In the genomic region with DNA sequence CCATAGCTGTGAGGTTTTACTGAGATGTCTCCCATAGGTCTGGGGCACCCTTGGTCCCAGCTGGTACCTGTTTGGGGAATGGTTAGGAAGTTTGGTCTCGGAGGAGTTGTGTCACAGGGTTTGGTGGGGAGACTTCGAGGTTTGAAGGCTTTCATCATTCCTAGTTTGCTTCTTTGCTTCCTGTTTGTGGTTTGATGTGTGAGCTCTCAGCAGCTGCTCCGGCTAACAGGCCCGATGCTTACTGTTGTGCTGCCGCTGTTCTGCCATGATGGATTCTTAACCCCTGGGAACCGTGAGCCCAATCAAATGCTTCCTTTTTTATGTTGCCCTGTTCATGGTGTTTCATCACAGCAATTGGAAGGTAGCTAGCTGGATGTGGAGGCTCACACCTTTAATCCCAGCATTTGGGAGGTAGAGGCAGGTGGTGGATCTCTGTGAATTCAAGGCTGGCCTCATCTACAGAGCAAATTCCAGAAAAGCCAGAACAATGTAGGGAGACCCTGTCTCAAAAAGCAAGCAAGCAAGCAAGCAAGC, we compare ENCODE assay signal across 27 mouse cellular contexts. TPM values are rescaled to one million over a fixed set of nuclear protein-coding genes. Genes with fewer than 3 reads are reported as not detected.
DNase-seq lines count a peak whose midpoint lies in the region; ATAC-seq lines count a peak whose summit lies in the region.
"Had no signal": no experiment of that assay in that cellular context is flagged by ENCODE, and none has a peak within 500 bp of the region (broad histone marks: within the 10 kb centered on the region; RNA-seq: fewer than 3 reads in every experiment).

No protein-coding gene starts in this region.

- H3K9ac ChIP-seq in forebrain, embryonic 11.5 days (ENCODE audit: low read length): no peak overlapping the region
- H3K9ac ChIP-seq in forebrain, embryonic 15.5 days (replicated peaks): no peak overlapping the region
- no peak overlapping the region for H3K9ac ChIP-seq in midbrain, embryonic 14.5 days (replicated peaks; ENCODE audit: low read length)
- H3K9ac ChIP-seq: forebrain, embryonic 12.5 days; heart, embryonic 13.5 days; liver, embryonic 12.5 days; liver, postnatal 0 days; midbrain, embryonic 15.5 days had no signal

- DNase-seq in forebrain, embryonic 11.5 days (ENCODE audit: low spot score): peak; percentile 27
- DNase-seq in thymus, postnatal 25 days: peak; percentile 11
- no peak for DNase-seq in thymus, postnatal 4 days
- DNase-seq in naive thymus-derived CD4-positive, alpha-beta T cell, adult 2 months (ENCODE audit: low read depth): peak; percentile 35
- no peak for DNase-seq in urinary bladder, adult 2 months (ENCODE audit: low spot score)
- DNase-seq in midbrain, embryonic 14.5 days: no peak
- DNase-seq: adrenal gland, postnatal 25 days; cerebellum, adult 11-12 months; cerebellum, adult 9-11 months; gastrocnemius, postnatal 10 days; heart, adult 18-20 months; heart, postnatal 14 days; kidney, adult 8-10 months; layer of hippocampus, postnatal 36 days; left cerebral cortex, postnatal 4 days; liver, postnatal 0 days; lung, postnatal 36 days had no signal

- H3K27me3 ChIP-seq in forebrain, embryonic 11.5 days (ENCODE audit: control insufficient read depth, insufficient read depth, low read length): no peaks in the 10 kb centered on the region
- H3K27me3 ChIP-seq in forebrain, embryonic 15.5 days: no peaks in the 10 kb centered on the region
- H3K27me3 ChIP-seq in midbrain, embryonic 14.5 days (ENCODE audit: control insufficient read depth, insufficient read depth, low read length): no peaks in the 10 kb centered on the region
- H3K27me3 ChIP-seq: forebrain, embryonic 12.5 days; heart, embryonic 13.5 days; liver, embryonic 12.5 days; midbrain, embryonic 15.5 days; Patski had no signal

- WGBS in forebrain, embryonic 11.5 days: 76% methylated on average over 6 of the region's 6 CpGs
- WGBS in forebrain, embryonic 15.5 days: 87% methylated on average over 6 of the region's 6 CpGs
- WGBS in midbrain, embryonic 14.5 days: 90% methylated on average over 6 of the region's 6 CpGs

- no peak overlapping the region for H3K4me2 ChIP-seq in forebrain, embryonic 11.5 days (ENCODE audit: low read depth, low read length, severe bottlenecking)
- H3K4me2 ChIP-seq in forebrain, embryonic 15.5 days (replicated peaks): no peak overlapping the region
- no peak overlapping the region for H3K4me2 ChIP-seq in midbrain, embryonic 14.5 days (ENCODE audit: low read length)
- H3K4me2 ChIP-seq: forebrain, embryonic 12.5 days; heart, embryonic 13.5 days; liver, embryonic 12.5 days; midbrain, embryonic 15.5 days had no signal

- H3K4me1 ChIP-seq in forebrain, embryonic 11.5 days (replicated peaks; ENCODE audit: control insufficient read depth, insufficient read depth, low read length): no peaks in the 10 kb centered on the region
- H3K4me1 ChIP-seq in forebrain, embryonic 15.5 days: no peaks in the 10 kb centered on the region
- no peaks in the 10 kb centered on the region for H3K4me1 ChIP-seq in midbrain, embryonic 14.5 days (ENCODE audit: control insufficient read depth, insufficient read depth, low read length)
- H3K4me1 ChIP-seq: forebrain, embryonic 12.5 days; liver, embryonic 12.5 days; midbrain, embryonic 15.5 days had no signal

- H3K9me3 ChIP-seq in forebrain, embryonic 11.5 days (ENCODE audit: control insufficient read depth, low read length): no peaks in the 10 kb centered on the region
- no peaks in the 10 kb centered on the region for H3K9me3 ChIP-seq in forebrain, embryonic 15.5 days
- H3K9me3 ChIP-seq in midbrain, embryonic 14.5 days (ENCODE audit: control insufficient read depth, low read length): no peaks in the 10 kb centered on the region
- H3K9me3 ChIP-seq: forebrain, embryonic 12.5 days; heart, embryonic 13.5 days; liver, embryonic 12.5 days; midbrain, embryonic 15.5 days had no signal

- no peak for ATAC-seq in forebrain, embryonic 11.5 days (replicated peaks; ENCODE audit: low FRiP score)
- ATAC-seq in forebrain, embryonic 15.5 days (replicated peaks): no peak
- ATAC-seq in midbrain, embryonic 14.5 days (ENCODE audit: low FRiP score, low TSS enrichment): no peak
- ATAC-seq: hindbrain, postnatal 0 days; intestine, embryonic 16.5 days; liver, embryonic 12.5 days; liver, postnatal 0 days; midbrain, embryonic 15.5 days; Patski had no signal

- no peak overlapping the region for H3K27ac ChIP-seq in forebrain, embryonic 11.5 days (ENCODE audit: low read depth, low read length)
- no peak overlapping the region for H3K27ac ChIP-seq in forebrain, embryonic 15.5 days (replicated peaks)
- no peak overlapping the region for H3K27ac ChIP-seq in midbrain, embryonic 14.5 days (replicated peaks; ENCODE audit: low read depth, low read length)
- H3K27ac ChIP-seq: forebrain, embryonic 12.5 days; heart, embryonic 13.5 days; hindbrain, postnatal 0 days; kidney, postnatal 0 days; liver, embryonic 12.5 days; midbrain, embryonic 15.5 days had no signal

- H3K4me3 ChIP-seq in forebrain, embryonic 11.5 days (ENCODE audit: low read depth, low read length): no peak overlapping the region
- no peak overlapping the region for H3K4me3 ChIP-seq in forebrain, embryonic 15.5 days
- no peak overlapping the region for H3K4me3 ChIP-seq in midbrain, embryonic 14.5 days (replicated peaks; ENCODE audit: low read depth, low read length)
- H3K4me3 ChIP-seq: erythroblast, embryonic 14.5 days; forebrain, embryonic 12.5 days; heart, embryonic 13.5 days; liver, embryonic 12.5 days; midbrain, embryonic 15.5 days had no signal

- no peaks in the 10 kb centered on the region for H3K36me3 ChIP-seq in forebrain, embryonic 11.5 days (ENCODE audit: control insufficient read depth, insufficient read depth, low read length)
- H3K36me3 ChIP-seq in forebrain, embryonic 15.5 days: no peaks in the 10 kb centered on the region
- no peaks in the 10 kb centered on the region for H3K36me3 ChIP-seq in midbrain, embryonic 14.5 days (ENCODE audit: control insufficient read depth, insufficient read depth, low read length)
- H3K36me3 ChIP-seq: forebrain, embryonic 12.5 days; heart, embryonic 13.5 days; liver, embryonic 12.5 days; midbrain, embryonic 15.5 days had no signal

RNA-seq across cellular contexts. Expression of a gene that starts 23.3 kb away (rescaled TPM):
- polyA plus RNA-seq in forebrain, embryonic 11.5 days (2014; fragmentation: Nextera tagmentation; extraction: Ambion mirVana): 36.0 and 42.7 TPM in 2 replicates
- 50.2 and 51.2 TPM in 2 replicates for polyA plus RNA-seq in forebrain, embryonic 15.5 days (2015; fragmentation: Nextera tagmentation; extraction: Ambion mirVana)
- 1.8 and 1.9 TPM in 2 replicates for polyA plus RNA-seq in urinary bladder, adult 2 months (2012; rRNA removed)
- 50.8 and 51.8 TPM in 2 replicates for polyA plus RNA-seq in midbrain, embryonic 14.5 days (2014; fragmentation: Nextera tagmentation; extraction: Ambion mirVana)

Comparison
In these comparisons a context has a peak if more than half of its experiments do, and no peak if none do; other contexts are left out.
1. DNase-seq: peak in forebrain, embryonic 11.5 days (single experiment), thymus, postnatal 25 days (single experiment) and naive thymus-derived CD4-positive, alpha-beta T cell, adult 2 months (single experiment); none in thymus, postnatal 4 days (single experiment), urinary bladder, adult 2 months (single experiment) and midbrain, embryonic 14.5 days (single experiment).
2. RNA of a gene that starts 23.3 kb away (polyA plus RNA-seq): 50.8 to 51.8 TPM in midbrain, embryonic 14.5 days, 50.2 to 51.2 TPM in forebrain, embryonic 15.5 days and 36.0 to 42.7 TPM in forebrain, embryonic 11.5 days; 1.8 to 1.9 TPM in urinary bladder, adult 2 months; every median in the first group is over 10 times any median in the second.